Mouse (Mus musculus) liver, embryonic 14.5 days (tissue): ENCODE data around the gene Iars2. TPM values are rescaled to one million over a fixed set of nuclear protein-coding genes. Genes with fewer than 3 reads are reported as not detected.

Source experiments
- ATAC-seq: fragments of 200-750 bp; cut with Nextera tagmentation; 2 replicates; pipeline ENCODE4 v1.8.0; 2017; ENCODE audit warnings: moderate number of reproducible peaks, mild to moderate bottlenecking, moderate library complexity; ENCODE audit not compliant: insufficient read depth
- DNase-seq, 3 experiments: peaks; one replicate each; pipeline ENCODE4 v3.0.0-alpha.2; 2012 to 2013; ENCODE audit warnings: low read depth in 3 of 3, low spot score in 3 of 3
- H3K27ac ChIP-seq: fragments of 300-500 bp; sonication (generic); 2 replicates; pipeline ENCODE4 v1.5.1; 2014; ENCODE audit warnings: moderate library complexity, mild to moderate bottlenecking, control low read depth, inconsistent platforms
- H3K27me3 ChIP-seq: fragments of 300-500 bp; sonication (generic); 2 replicates; pipeline ENCODE4 v1.6.1; 2014; ENCODE audit warnings: mild to moderate bottlenecking, low read length, moderate library complexity; ENCODE audit not compliant: control insufficient read depth, insufficient read depth
- H3K36me3 ChIP-seq: fragments of 300-500 bp; sonication (generic); replicated peaks from 2 replicates; pipeline ENCODE4 v1.6.1; 2014; ENCODE audit warnings: low read depth; ENCODE audit not compliant: control insufficient read depth, insufficient read depth
- H3K4me1 ChIP-seq, 2 experiments: fragments of 200-500 bp in 1 of 2; fragments of 300-500 bp in 1 of 2; sonication (generic) in 1 of 2; replicated peaks; 2 replicates each; pipeline ENCODE4 v1.6.1; 2012 to 2014; ENCODE audit warnings: antibody characterized with exemption in 1 of 2, inconsistent platforms in 1 of 2, low read length in 1 of 2; ENCODE audit not compliant: control insufficient read depth in 2 of 2, insufficient read depth in 2 of 2
- H3K4me2 ChIP-seq: fragments of 300-500 bp; sonication (generic); 2 replicates; pipeline ENCODE4 v1.6.1; 2014; ENCODE audit warnings: low read depth, mild to moderate bottlenecking, control low read depth, moderate library complexity
- H3K4me3 ChIP-seq, 2 experiments: fragments of 200-500 bp in 1 of 2; fragments of 300-500 bp in 1 of 2; sonication (generic) in 1 of 2; 2 replicates each; pipeline ENCODE4 v1.5.1; 2012 to 2014; ENCODE audit warnings: low read depth in 2 of 2, low read length in 2 of 2, mild to moderate bottlenecking in 2 of 2, control low read depth in 1 of 2, inconsistent platforms in 1 of 2, moderate library complexity in 1 of 2; ENCODE audit not compliant: insufficient read depth in 1 of 2
- H3K9ac ChIP-seq: fragments of 300-500 bp; sonication (generic); replicated peaks from 2 replicates; pipeline ENCODE4 v1.6.1; 2014; ENCODE audit warnings: mild to moderate bottlenecking, control low read depth, moderate library complexity
- H3K9me3 ChIP-seq: fragments of 300-500 bp; sonication (generic); 2 replicates; pipeline ENCODE4 v1.6.1; 2016; ENCODE audit warnings: low read length, mixed read lengths; ENCODE audit not compliant: control insufficient read depth
- CTCF ChIP-seq: IDR thresholded peaks from 2 replicates; pipeline ENCODE4 v1.5.1; 2016; ENCODE audit warnings: antibody characterized with exemption, low read depth, control low read depth
- EP300 ChIP-seq: IDR thresholded peaks from 2 replicates; pipeline ENCODE4 v1.6.1; 2016; ENCODE audit warnings: antibody characterized with exemption, low read depth
- WGBS: fragments of 180-500 bp; shearing (Covaris S2); extraction: QIAGEN DNeasy Blood & Tissue Kit; methylation state at CpG from one replicate; pipeline ENCODE4 v1.1.7; 2014; ENCODE audit not compliant: insufficient replicate concordance; 5-methylcytosine and 5-hydroxymethylcytosine counted together
- polyA plus RNA-seq, 2 experiments: library from polyadenylated mRNA; depleted of rRNA in 1 of 2; stranded (reverse) in 1 of 2; unstranded in 1 of 2; fragments of >200 nt; fragmentation: Nextera tagmentation in 1 of 2; extraction: Ambion mirVana in 1 of 2; gene quantifications; 2 replicates each; pipeline versions ENCODE4 v1.2.1 to v1.2.3; 2012 to 2014

The Iars2 gene
- polyA plus RNA-seq, 2 experiments, result 17.6 to 19.1 TPM

GRCm38 (mm10) chr1:185268675-185269074 is 60.5 kb downstream of the Iars2 start:
- no peaks in the 10 kb centered on the region for H3K27me3 ChIP-seq
- 66% methylated on average over 4 of the region's 4 CpGs for WGBS
- no peak overlapping the region for H3K9ac ChIP-seq
- no peak overlapping the region for H3K4me3 ChIP-seq
- no peak overlapping the region for H3K4me2 ChIP-seq
- ATAC-seq, result no peak
- no peak overlapping the region for H3K27ac ChIP-seq
- H3K36me3 ChIP-seq, result peaks cover 13% of the 10 kb centered on the region
- no peak for DNase-seq
- TF ChIP-seq CTCF, result no peak
- TF ChIP-seq EP300, result no peak
- H3K9me3 ChIP-seq, result no peaks in the 10 kb centered on the region
- no peaks in the 10 kb centered on the region for H3K4me1 ChIP-seq

- H3K9ac ChIP-seq, result no peak overlapping the region
- no peaks in the 10 kb centered on the region for H3K27me3 ChIP-seq
- no peak overlapping the region for H3K4me2 ChIP-seq
- H3K36me3 ChIP-seq, result peaks cover 21% of the 10 kb centered on the region
- H3K9me3 ChIP-seq, result no peaks in the 10 kb centered on the region
- H3K27ac ChIP-seq, result no peak overlapping the region
- no peaks in the 10 kb centered on the region for H3K4me1 ChIP-seq
- TF ChIP-seq EP300 (no peak), CTCF (peak; percentile 81)
- 68% methylated on average over 14 of the region's 14 CpGs for WGBS
- ATAC-seq (peak; percentile 27), DNase-seq (no peak)
- H3K4me3 ChIP-seq, result no peak overlapping the region
Observed at GRCm38 (mm10) chr1:185262565-185262964, 66.6 kb downstream of the Iars2 start.

- ATAC-seq (peak; percentile 44; the same call in 1 of the 2 replicates), DNase-seq (no peak)
- Histone ChIP-seq H3K4me1 (no peaks in the 10 kb centered on the region), H3K36me3 (peaks cover 22% of the 10 kb centered on the region), H3K4me2 (no peak overlapping the region), H3K4me3 (no peak overlapping the region), H3K9ac (no peak overlapping the region), H3K27ac (no peak overlapping the region), H3K27me3 (no peaks in the 10 kb centered on the region), H3K9me3 (no peaks in the 10 kb centered on the region)
- WGBS, result 73% methylated on average over 3 of the region's 3 CpGs
- TF ChIP-seq CTCF, result no peak
- TF ChIP-seq EP300, result no peak
Observed at GRCm38 (mm10) chr1:185256753-185257152, 72.4 kb downstream of the Iars2 start.

- DNase-seq, result no peak
Observed at GRCm38 (mm10) chr1:185255336-185255735, 73.9 kb downstream of the Iars2 start.

GRCm38 (mm10) chr1:185253140-185253892 is 75.9 kb downstream of the Iars2 start:
- Histone ChIP-seq H3K4me1 (no peaks in the 10 kb centered on the region), H3K36me3 (peaks cover 24% of the 10 kb centered on the region), H3K4me3 (no peak overlapping the region), H3K9ac (no peak overlapping the region), H3K9me3 (no peaks in the 10 kb centered on the region), H3K4me2 (no peak overlapping the region), H3K27ac (no peak overlapping the region), H3K27me3 (no peaks in the 10 kb centered on the region)
- no peak for ATAC-seq
- TF ChIP-seq CTCF (no peak), EP300 (no peak)
- DNase-seq, result no peak
- WGBS, result 69% methylated on average over 12 of the region's 12 CpGs

More at GRCm38 (mm10) chr1:185255336-185255735, 73.9 kb downstream of the Iars2 start:
- H3K4me2 ChIP-seq, result no peak overlapping the region
- H3K27ac ChIP-seq, result no peak overlapping the region
- H3K27me3 ChIP-seq, result no peaks in the 10 kb centered on the region
- no peaks in the 10 kb centered on the region for H3K9me3 ChIP-seq
- no peaks in the 10 kb centered on the region for H3K4me1 ChIP-seq
- TF ChIP-seq CTCF (no peak), EP300 (no peak)
- H3K36me3 ChIP-seq, result peaks cover 23% of the 10 kb centered on the region
- H3K9ac ChIP-seq, result no peak overlapping the region
- H3K4me3 ChIP-seq, result no peak overlapping the region
- WGBS, result 81% methylated on average over 12 of the region's 12 CpGs
- no peak for ATAC-seq
